Mouse (Mus musculus): ENCODE results near the gene Ackr4. TPM values are rescaled to one million over a fixed set of nuclear protein-coding genes. Genes with fewer than 3 reads are reported as not detected.

Gene Ackr4
- polyA plus RNA-seq, 1 experiment from 2014 or later, result 1.2 TPM

DNA sequence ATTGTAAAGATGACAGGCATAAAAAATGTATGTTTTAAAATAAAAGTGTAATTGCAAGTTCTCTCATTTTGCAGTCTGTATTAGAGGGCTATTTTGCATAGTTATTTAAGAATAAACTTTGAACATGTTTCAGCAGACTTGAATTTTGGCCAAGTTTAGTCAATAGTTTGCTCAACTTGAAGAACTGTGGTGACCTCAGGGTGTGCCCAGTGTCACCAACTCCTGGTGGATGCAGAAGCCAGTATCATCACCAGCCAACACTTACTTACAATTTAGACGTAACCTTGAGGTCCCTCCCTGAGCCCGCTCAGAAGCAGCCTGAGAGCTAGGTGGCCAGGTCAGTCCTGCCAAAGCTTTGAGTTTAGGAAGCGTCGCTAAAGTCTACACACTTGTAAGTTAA lies 83.1 kb downstream of the Ackr4 start:
- H3K9ac ChIP-seq, result no peak overlapping the region
- WGBS, result 89% methylated on average over 4 of the region's 4 CpGs
- no peak overlapping the region for H3K4me2 ChIP-seq
- H3K27ac ChIP-seq (ENCODE audit: poor library complexity, severe bottlenecking), result no peak overlapping the region
- H3K4me3 ChIP-seq, result no peak overlapping the region
- H3K9me3 ChIP-seq (replicated peaks), result no peaks in the 10 kb centered on the region
- no peaks in the 10 kb centered on the region for H3K4me1 ChIP-seq (replicated peaks)
- H3K36me3 ChIP-seq, result peaks cover 51% of the 10 kb centered on the region
- ATAC-seq (ENCODE audit: insufficient number of reproducible peaks, low FRiP score), result no peak
- no peaks in the 10 kb centered on the region for H3K27me3 ChIP-seq (replicated peaks)

- ATAC-seq (ENCODE audit: insufficient number of reproducible peaks, low FRiP score), result no peak
- Histone ChIP-seq H3K36me3 (peaks cover 50% of the 10 kb centered on the region), H3K4me1 (replicated peaks) (peaks cover 8% of the 10 kb centered on the region), H3K4me2 (no peak within 1 kb of the TSS), H3K4me3 (no peak within 1 kb of the TSS), H3K27me3 (replicated peaks) (no peaks in the 10 kb centered on the region), H3K27ac (ENCODE audit: poor library complexity, severe bottlenecking) (no peak within 1 kb of the TSS), H3K9ac (no peak within 1 kb of the TSS), H3K9me3 (replicated peaks) (no peaks in the 10 kb centered on the region)
- WGBS, result 66% methylated on average over 2 of the region's 2 CpGs
Observed at GRCm38 (mm10) chr9:104040362-104040761, 86.4 kb downstream of the Ackr4 start, which contains the start of gene Gm28305. Gm28305 (plus strand) TSS chr9:104040662.

DNA sequence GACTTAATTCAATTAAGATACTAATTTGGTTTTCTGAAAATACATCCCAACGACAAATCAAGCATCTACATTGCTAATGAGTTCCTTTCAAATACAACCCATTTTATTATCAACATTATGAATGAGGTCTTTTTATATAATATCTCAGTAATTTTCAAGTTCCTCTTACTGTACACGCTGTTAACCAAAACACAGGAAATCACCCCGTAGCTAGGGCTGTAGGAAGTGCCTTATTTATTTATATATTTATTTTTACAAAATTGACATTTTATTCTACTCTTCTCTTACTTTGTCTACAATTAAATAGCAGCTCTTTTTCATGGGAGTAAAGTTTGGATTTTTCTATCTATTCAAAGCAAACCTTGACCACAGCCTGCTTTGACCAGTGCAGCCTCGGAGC lies 87.0 kb downstream of the Ackr4 start:
- no peak overlapping the region for H3K4me2 ChIP-seq
- 76% methylated on average over 4 of the region's 4 CpGs for WGBS
- ATAC-seq (ENCODE audit: insufficient number of reproducible peaks, low FRiP score), result no peak
- no peak overlapping the region for H3K4me3 ChIP-seq
- peaks cover 46% of the 10 kb centered on the region for H3K36me3 ChIP-seq
- H3K27ac ChIP-seq (ENCODE audit: poor library complexity, severe bottlenecking), result no peak overlapping the region
- no peak overlapping the region for H3K9ac ChIP-seq
- no peaks in the 10 kb centered on the region for H3K9me3 ChIP-seq (replicated peaks)
- H3K27me3 ChIP-seq (replicated peaks), result no peaks in the 10 kb centered on the region
- peaks cover 8% of the 10 kb centered on the region for H3K4me1 ChIP-seq (replicated peaks)

GRCm38 (mm10) chr9:104039031-104039695 lies 87.6 kb downstream of the Ackr4 start:
- ATAC-seq (ENCODE audit: insufficient number of reproducible peaks, low FRiP score), result no peak
- no peak overlapping the region for H3K4me3 ChIP-seq
- 87% methylated on average over 21 of the region's 21 CpGs for WGBS
- no peak overlapping the region for H3K9ac ChIP-seq
- H3K27ac ChIP-seq (ENCODE audit: poor library complexity, severe bottlenecking), result no peak overlapping the region
- peaks cover 47% of the 10 kb centered on the region for H3K36me3 ChIP-seq
- H3K4me1 ChIP-seq (replicated peaks), result peaks cover 8% of the 10 kb centered on the region
- H3K4me2 ChIP-seq, result no peak overlapping the region
- no peaks in the 10 kb centered on the region for H3K9me3 ChIP-seq (replicated peaks)
- H3K27me3 ChIP-seq (replicated peaks), result no peaks in the 10 kb centered on the region

DNA sequence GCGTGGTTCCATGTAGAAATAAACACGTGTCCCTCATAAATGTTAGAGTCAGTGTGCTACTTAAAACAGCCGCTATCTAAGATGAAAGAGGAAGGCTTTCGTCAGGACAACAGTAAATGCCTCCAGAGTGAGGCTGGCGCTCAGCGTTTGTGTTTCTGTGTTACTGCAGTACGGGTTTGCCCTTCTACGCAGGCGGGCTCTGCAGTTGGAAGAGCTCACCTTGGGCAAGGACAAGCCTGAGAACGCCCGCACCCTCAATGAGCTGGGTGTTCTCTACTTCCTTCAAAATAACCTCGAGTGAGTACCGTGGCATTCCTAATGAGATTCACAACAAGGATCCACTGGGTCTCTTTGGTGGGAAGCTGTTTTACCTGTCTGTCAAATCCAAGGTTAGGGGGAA lies 88.5 kb downstream of the Ackr4 start:
- Histone ChIP-seq H3K27ac (ENCODE audit: poor library complexity, severe bottlenecking) (no peak overlapping the region), H3K27me3 (replicated peaks) (no peaks in the 10 kb centered on the region), H3K4me3 (no peak overlapping the region), H3K9ac (no peak overlapping the region), H3K4me1 (replicated peaks) (peaks cover 8% of the 10 kb centered on the region), H3K9me3 (replicated peaks) (no peaks in the 10 kb centered on the region), H3K4me2 (no peak overlapping the region), H3K36me3 (peaks cover 49% of the 10 kb centered on the region)
- WGBS, result 80% methylated on average over 13 of the region's 13 CpGs
- ATAC-seq (ENCODE audit: insufficient number of reproducible peaks, low FRiP score), result no peak

DNA sequence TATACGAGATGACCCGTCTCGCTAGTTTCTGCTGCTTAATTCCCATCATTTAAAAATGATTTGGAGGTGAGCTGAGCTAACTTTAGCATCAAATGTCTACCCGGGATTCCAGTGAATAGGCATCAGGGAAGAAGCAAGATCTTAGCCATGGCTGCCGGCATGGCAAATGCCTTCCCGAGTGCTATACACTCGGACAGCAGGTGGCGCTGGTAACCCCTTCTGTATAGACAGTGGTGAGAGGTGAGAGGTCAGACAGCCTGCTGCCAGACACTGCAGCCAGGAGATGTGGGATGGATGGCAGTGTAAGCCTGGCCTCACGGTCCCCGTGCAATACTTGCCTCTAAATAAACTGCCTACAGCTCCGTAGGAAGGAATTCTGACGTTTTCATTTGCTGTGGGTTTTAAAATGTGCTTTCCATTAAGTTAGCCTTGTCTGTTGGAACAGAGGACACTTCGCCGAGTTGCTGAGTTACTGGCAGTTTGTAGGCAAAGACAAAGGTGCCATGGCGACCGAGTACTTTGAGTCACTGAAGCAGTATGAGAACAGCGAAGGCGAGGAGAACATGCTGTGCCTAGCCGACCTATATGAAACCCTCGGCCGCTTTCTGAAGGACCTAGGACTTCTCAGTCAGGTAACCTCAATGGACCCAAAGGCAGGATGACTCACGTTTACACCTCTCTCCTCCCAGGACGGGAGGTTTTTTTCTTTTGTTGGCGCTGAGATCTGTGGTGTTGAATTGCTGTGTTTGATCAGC lies 91.3 kb downstream of the Ackr4 start:
- Histone ChIP-seq H3K4me2 (no peak overlapping the region), H3K9me3 (replicated peaks) (no peaks in the 10 kb centered on the region), H3K4me1 (replicated peaks) (peaks cover 8% of the 10 kb centered on the region), H3K36me3 (peaks cover 48% of the 10 kb centered on the region), H3K4me3 (no peak overlapping the region), H3K27ac (ENCODE audit: poor library complexity, severe bottlenecking) (no peak overlapping the region), H3K27me3 (replicated peaks) (no peaks in the 10 kb centered on the region), H3K9ac (no peak overlapping the region)
- ATAC-seq (ENCODE audit: insufficient number of reproducible peaks, low FRiP score), result no peak
- 53% methylated on average over 24 of the region's 24 CpGs for WGBS

DNA sequence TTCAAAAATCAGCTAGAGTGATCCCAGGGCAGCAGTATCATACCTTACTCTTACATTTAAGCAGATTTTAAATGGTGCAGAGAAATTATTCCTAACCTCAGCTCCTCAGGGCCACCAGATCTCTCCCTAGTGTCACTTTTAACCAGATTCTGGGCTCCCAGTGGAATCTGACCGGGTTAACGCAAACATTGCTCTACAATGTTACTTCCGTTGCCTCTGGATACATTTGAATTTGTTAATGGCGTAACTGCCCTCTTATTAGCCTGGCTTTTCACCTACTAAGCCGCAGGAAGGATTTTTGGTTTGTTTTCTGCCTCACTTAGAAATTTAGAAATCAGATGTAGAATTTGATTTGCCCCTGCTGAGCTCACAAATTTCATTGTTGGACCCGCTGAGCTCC lies 92.0 kb downstream of the Ackr4 start:
- ATAC-seq (ENCODE audit: insufficient number of reproducible peaks, low FRiP score), result no peak
- Histone ChIP-seq H3K4me3 (no peak overlapping the region), H3K27ac (ENCODE audit: poor library complexity, severe bottlenecking) (no peak overlapping the region), H3K9ac (no peak overlapping the region), H3K9me3 (replicated peaks) (no peaks in the 10 kb centered on the region), H3K4me2 (no peak overlapping the region), H3K27me3 (replicated peaks) (no peaks in the 10 kb centered on the region), H3K36me3 (peaks cover 51% of the 10 kb centered on the region), H3K4me1 (replicated peaks) (peaks cover 8% of the 10 kb centered on the region)
- WGBS, result 76% methylated on average over 6 of the region's 6 CpGs

DNA sequence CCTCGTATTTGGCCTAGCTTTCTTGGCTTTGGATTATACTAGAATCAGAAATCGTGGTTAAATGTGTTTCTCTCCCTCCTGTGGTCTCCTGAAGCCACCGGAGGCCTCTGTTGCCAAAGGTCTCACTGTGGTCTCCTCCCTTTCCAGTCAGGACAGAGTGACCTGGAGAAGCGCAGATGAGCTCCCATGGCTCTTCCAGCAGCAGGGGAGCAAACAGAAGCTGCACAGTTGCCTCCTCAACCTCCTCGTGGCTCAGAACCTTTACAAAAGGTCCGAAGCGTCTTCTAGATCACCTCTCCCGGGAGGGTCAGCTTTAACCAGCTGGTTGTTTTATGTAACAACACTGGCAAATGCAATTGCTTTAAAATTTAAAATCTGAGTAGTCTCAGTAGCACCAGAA lies 92.5 kb downstream of the Ackr4 start:
- Histone ChIP-seq H3K27me3 (replicated peaks) (no peaks in the 10 kb centered on the region), H3K4me3 (no peak overlapping the region), H3K9me3 (replicated peaks) (no peaks in the 10 kb centered on the region), H3K9ac (no peak overlapping the region), H3K4me1 (replicated peaks) (peaks cover 8% of the 10 kb centered on the region), H3K36me3 (peaks cover 52% of the 10 kb centered on the region), H3K4me2 (no peak overlapping the region), H3K27ac (ENCODE audit: poor library complexity, severe bottlenecking) (no peak overlapping the region)
- 78% methylated on average over 8 of the region's 8 CpGs for WGBS
- ATAC-seq (ENCODE audit: insufficient number of reproducible peaks, low FRiP score), result no peak

Other genes starting within 250 kb of the Ackr4 start
- gene Nphp3, start 124.4 kb downstream of the Ackr4 start, polyA plus RNA-seq (2016; fragmentation: Nextera tagmentation; extraction: Ambion mirVana), result 6.8 and 7.7 TPM in 2 replicates
- gene Gm28305, start 86.3 kb downstream of the Ackr4 start, polyA plus RNA-seq (2016; fragmentation: Nextera tagmentation; extraction: Ambion mirVana), result not detected in 2 replicates
- gene Uba5, start 63.8 kb downstream of the Ackr4 start, polyA plus RNA-seq (2016; fragmentation: Nextera tagmentation; extraction: Ambion mirVana), result 43.6 and 44.5 TPM in 2 replicates
- 10.1 and 10.4 TPM in 2 replicates for gene Acad11, start 63.6 kb downstream of the Ackr4 start, polyA plus RNA-seq (2016; fragmentation: Nextera tagmentation; extraction: Ambion mirVana)
- gene Dnajc13, start 136.0 kb upstream of the Ackr4 start, polyA plus RNA-seq (2016; fragmentation: Nextera tagmentation; extraction: Ambion mirVana), result 23.1 and 24.4 TPM in 2 replicates
- gene Acpp, start 210.8 kb upstream of the Ackr4 start, polyA plus RNA-seq (2016; fragmentation: Nextera tagmentation; extraction: Ambion mirVana), result 0.15 TPM in 1 of 2 replicates, not detected in the other

All from heart, embryonic 12.5 days (tissue).